Mouse (Mus musculus): ENCODE measurements at regions not wholly inside any gene's neighbourhood (a gene's known extent, or its start where the extent isn't known, plus 50 kb on each side); places are given as distances from the start of the nearest gene placed in this dataset.
A peak's percentile ranks its signal among the peaks of the same experiment; 100 is the strongest.

DNA sequence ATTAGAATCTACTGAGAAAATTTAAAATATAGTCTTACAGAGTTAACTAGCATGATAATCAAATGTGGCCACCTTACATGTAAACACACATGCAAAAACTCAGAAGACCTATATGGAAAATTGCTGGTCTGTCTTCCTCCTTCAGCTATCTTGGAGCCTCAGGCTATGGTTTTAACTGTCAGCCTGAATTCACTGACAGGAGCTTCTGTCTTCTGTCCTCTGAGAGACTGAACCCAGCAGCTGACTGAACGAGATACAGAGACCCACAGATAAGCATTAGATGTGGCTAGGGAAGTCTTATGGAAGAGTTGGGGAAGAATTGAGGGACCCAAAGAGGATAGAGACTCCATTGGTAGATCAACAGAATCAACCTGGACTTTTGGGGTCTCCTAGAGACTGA is 360.0 kb upstream of the Meox2 start:
- WGBS, result 72% methylated on average over 1 of the region's 1 CpGs

DNA sequence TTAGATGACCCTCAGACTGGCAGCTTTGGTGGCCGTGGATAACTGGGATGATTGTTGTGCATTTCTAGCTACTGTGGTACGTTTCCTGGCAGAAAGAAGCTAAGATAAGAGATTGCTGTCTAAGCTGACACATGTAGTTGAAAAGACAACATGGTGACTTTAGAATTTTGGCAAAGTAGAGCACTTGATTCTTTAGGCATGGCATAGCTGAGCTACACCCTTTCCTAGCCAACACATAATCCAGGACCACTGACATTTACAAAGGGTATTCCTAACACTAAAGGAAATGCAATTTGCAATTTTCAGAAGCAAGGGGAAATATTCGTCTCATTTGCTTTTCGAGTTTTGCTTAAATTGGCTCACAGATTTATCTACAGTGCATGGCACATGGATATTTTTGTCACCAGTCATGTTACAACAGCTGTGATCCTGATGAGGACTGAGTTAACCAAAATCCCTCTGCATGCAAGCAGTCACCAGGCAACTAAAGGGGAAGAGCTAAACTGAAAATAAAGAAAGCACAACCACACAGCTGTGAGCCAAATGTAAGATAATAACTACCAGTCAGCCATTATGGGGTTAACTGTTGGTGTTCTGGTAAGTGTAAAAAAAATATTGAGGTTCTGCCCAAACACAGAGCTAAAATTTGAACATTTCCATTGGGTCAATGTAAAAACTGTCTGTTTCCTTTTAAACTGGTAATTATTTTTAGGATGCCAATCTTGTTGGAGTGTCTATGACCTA is 342.9 kb upstream of the Meox2 start:
- Histone ChIP-seq H3K4me1 (ENCODE audit: control insufficient read depth, insufficient read depth, low read length) (no peaks in the 10 kb centered on the region), H3K9me3 (ENCODE audit: control insufficient read depth, low read length) (no peaks in the 10 kb centered on the region), H3K4me2 (ENCODE audit: low read depth, low read length) (no peak overlapping the region), H3K36me3 (ENCODE audit: control insufficient read depth, insufficient read depth, low read length) (no peaks in the 10 kb centered on the region), H3K4me3 (ENCODE audit: low read length) (no peak overlapping the region), H3K9ac (ENCODE audit: low read depth, low read length) (no peak overlapping the region), H3K27me3 (replicated peaks; ENCODE audit: control insufficient read depth, insufficient read depth, low read length) (no peaks in the 10 kb centered on the region), H3K27ac (ENCODE audit: low read length) (no peak overlapping the region)
- no peak for ATAC-seq
- 66% methylated on average over 4 of the region's 4 CpGs for WGBS

More for the DNA sequence above, 360.0 kb upstream of the Meox2 start:
- H3K4me3 ChIP-seq (ENCODE audit: low read length), result no peak overlapping the region
- no peak overlapping the region for H3K27ac ChIP-seq (ENCODE audit: low read length)
- no peak for ATAC-seq
- H3K9ac ChIP-seq (ENCODE audit: low read depth, low read length), result no peak overlapping the region
- no peaks in the 10 kb centered on the region for H3K4me1 ChIP-seq (ENCODE audit: control insufficient read depth, insufficient read depth, low read length)
- no peaks in the 10 kb centered on the region for H3K36me3 ChIP-seq (ENCODE audit: control insufficient read depth, insufficient read depth, low read length)
- no peaks in the 10 kb centered on the region for H3K9me3 ChIP-seq (ENCODE audit: control insufficient read depth, low read length)
- no peak overlapping the region for H3K4me2 ChIP-seq (ENCODE audit: low read depth, low read length)
- no peaks in the 10 kb centered on the region for H3K27me3 ChIP-seq (replicated peaks; ENCODE audit: control insufficient read depth, insufficient read depth, low read length)

DNA sequence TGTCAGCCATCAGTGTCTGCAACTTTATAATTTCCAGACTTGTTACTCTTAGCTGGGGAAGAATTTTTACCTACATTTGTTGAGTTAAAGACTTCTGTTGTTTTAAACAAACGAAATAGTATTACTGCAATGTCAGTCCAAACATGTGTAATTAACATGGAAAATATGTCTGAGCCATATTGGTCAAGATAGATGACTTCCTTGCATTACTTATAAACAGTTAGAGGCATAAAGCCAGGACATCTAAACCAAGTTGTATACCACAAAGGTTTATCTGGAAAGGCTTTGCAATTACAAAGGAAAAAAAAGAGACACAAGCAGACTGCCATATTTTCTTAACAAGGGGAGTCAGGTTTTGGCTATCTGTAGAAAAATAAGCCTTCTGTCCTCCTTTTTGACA is 342.2 kb upstream of the Meox2 start:
- no peaks in the 10 kb centered on the region for H3K4me1 ChIP-seq (ENCODE audit: control insufficient read depth, insufficient read depth, low read length)
- H3K27me3 ChIP-seq (replicated peaks; ENCODE audit: control insufficient read depth, insufficient read depth, low read length), result no peaks in the 10 kb centered on the region
- no peak overlapping the region for H3K4me3 ChIP-seq (ENCODE audit: low read length)
- no peaks in the 10 kb centered on the region for H3K36me3 ChIP-seq (ENCODE audit: control insufficient read depth, insufficient read depth, low read length)
- no peak overlapping the region for H3K4me2 ChIP-seq (ENCODE audit: low read depth, low read length)
- 26% methylated on average over 1 of the region's 1 CpGs for WGBS
- H3K9me3 ChIP-seq (ENCODE audit: control insufficient read depth, low read length), result no peaks in the 10 kb centered on the region
- no peak for ATAC-seq
- H3K9ac ChIP-seq (ENCODE audit: low read depth, low read length), result no peak overlapping the region
- H3K27ac ChIP-seq (ENCODE audit: low read length), result no peak overlapping the region

DNA sequence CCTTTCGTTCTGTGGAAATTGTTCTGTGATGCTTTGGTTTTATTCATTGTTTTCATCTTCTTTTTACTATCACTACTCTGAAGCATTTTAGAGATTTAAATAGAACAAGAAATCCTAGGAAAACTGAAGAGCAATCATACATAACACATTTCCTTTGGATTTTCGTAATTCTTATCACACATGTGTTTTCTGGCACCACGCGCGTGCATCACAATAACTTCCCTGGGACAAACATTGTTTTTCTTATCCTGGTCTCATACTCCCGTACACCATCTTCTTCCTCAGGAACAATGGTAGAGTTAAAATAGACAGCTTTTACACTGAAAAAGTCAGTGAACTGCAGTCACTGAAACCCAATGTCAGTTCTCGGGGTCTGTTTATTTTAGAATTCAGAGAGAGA is 327.6 kb upstream of the Meox2 start:
- Histone ChIP-seq H3K9ac (ENCODE audit: low read depth, low read length) (no peak overlapping the region), H3K4me2 (ENCODE audit: low read depth, low read length) (no peak overlapping the region), H3K9me3 (ENCODE audit: control insufficient read depth, low read length) (no peaks in the 10 kb centered on the region), H3K36me3 (ENCODE audit: control insufficient read depth, insufficient read depth, low read length) (no peaks in the 10 kb centered on the region), H3K27ac (ENCODE audit: low read length) (no peak overlapping the region), H3K27me3 (replicated peaks; ENCODE audit: control insufficient read depth, insufficient read depth, low read length) (no peaks in the 10 kb centered on the region), H3K4me1 (ENCODE audit: control insufficient read depth, insufficient read depth, low read length) (no peaks in the 10 kb centered on the region), H3K4me3 (ENCODE audit: low read length) (no peak overlapping the region)
- ATAC-seq, result no peak
- 80% methylated on average over 7 of the region's 7 CpGs for WGBS

DNA sequence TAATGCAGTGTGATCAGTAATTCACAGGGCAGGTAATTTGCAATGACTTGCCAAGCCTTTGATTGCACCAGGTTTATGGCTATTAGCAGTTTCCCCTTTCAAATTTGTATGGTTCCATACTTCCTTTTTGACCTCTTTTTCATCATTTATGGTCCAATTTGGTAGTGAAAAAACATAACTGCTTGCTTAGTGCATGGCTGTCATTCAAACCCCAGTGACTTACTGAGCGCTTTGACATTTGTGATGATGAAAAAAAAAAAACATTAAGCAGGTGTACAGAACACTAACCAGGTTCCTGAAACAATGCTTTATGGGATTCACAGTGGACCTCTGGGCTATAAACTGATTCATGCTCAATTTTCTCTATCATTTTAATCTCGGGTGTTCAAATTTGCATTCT is 317.5 kb upstream of the Meox2 start:
- peak; percentile 63; the same call in 1 of the 2 replicates for ATAC-seq
- Histone ChIP-seq H3K4me2 (ENCODE audit: low read depth, low read length) (no peak overlapping the region), H3K27me3 (replicated peaks; ENCODE audit: control insufficient read depth, insufficient read depth, low read length) (no peaks in the 10 kb centered on the region), H3K9ac (ENCODE audit: low read depth, low read length) (no peak overlapping the region), H3K36me3 (ENCODE audit: control insufficient read depth, insufficient read depth, low read length) (no peaks in the 10 kb centered on the region), H3K27ac (ENCODE audit: low read length) (no peak overlapping the region), H3K4me1 (ENCODE audit: control insufficient read depth, insufficient read depth, low read length) (no peaks in the 10 kb centered on the region), H3K4me3 (ENCODE audit: low read length) (no peak overlapping the region), H3K9me3 (ENCODE audit: control insufficient read depth, low read length) (no peaks in the 10 kb centered on the region)
- 81% methylated on average over 2 of the region's 2 CpGs for WGBS

DNA sequence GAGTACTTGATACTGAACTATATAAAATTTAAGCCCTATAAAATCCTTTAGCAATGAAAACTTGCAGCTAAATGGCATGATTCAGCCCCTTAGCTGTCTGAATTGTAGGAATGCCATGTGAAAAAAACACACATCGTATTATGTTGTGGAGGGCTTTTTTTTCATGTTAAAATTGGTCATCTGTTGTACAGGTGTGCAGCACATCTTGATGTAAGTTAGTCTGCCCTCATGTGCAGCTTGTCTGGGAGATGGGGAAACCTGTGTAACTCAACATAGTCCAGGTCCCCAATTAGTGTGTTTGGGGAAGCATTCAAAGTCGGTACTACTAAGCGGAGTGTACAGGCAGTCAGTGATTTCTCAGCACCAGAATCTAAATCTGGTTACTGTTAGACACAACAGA is 316.9 kb upstream of the Meox2 start:
- Histone ChIP-seq H3K4me1 (ENCODE audit: control insufficient read depth, insufficient read depth, low read length) (no peaks in the 10 kb centered on the region), H3K27me3 (replicated peaks; ENCODE audit: control insufficient read depth, insufficient read depth, low read length) (no peaks in the 10 kb centered on the region), H3K36me3 (ENCODE audit: control insufficient read depth, insufficient read depth, low read length) (no peaks in the 10 kb centered on the region), H3K4me3 (ENCODE audit: low read length) (no peak overlapping the region), H3K9ac (ENCODE audit: low read depth, low read length) (no peak overlapping the region), H3K27ac (ENCODE audit: low read length) (no peak overlapping the region), H3K4me2 (ENCODE audit: low read depth, low read length) (no peak overlapping the region), H3K9me3 (ENCODE audit: control insufficient read depth, low read length) (no peaks in the 10 kb centered on the region)
- 72% methylated on average over 3 of the region's 3 CpGs for WGBS
- ATAC-seq, result no peak

DNA sequence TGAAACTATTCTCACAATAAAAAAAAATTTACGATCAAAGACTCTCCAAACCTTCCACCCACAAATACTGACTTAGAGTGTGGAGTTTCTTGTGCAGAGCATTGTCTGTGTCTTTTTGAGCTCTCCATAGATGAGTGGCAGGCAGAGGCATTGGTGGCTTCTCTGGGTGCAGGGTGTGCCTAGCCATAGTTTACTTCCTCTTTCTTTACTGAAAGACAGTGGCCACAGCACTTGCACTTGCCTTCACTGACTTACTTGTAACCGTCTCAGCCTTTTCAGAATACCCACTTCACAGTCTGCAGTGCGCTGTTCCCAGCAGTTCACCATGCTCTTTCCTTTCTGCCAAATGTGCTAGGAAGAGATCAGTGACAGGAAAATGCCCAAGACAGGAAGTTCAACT is 316.1 kb upstream of the Meox2 start:
- Histone ChIP-seq H3K4me1 (ENCODE audit: control insufficient read depth, insufficient read depth, low read length) (no peaks in the 10 kb centered on the region), H3K9ac (ENCODE audit: low read depth, low read length) (no peak overlapping the region), H3K27ac (ENCODE audit: low read length) (no peak overlapping the region), H3K36me3 (ENCODE audit: control insufficient read depth, insufficient read depth, low read length) (no peaks in the 10 kb centered on the region), H3K9me3 (ENCODE audit: control insufficient read depth, low read length) (no peaks in the 10 kb centered on the region), H3K4me2 (ENCODE audit: low read depth, low read length) (no peak overlapping the region), H3K4me3 (ENCODE audit: low read length) (no peak overlapping the region), H3K27me3 (replicated peaks; ENCODE audit: control insufficient read depth, insufficient read depth, low read length) (no peaks in the 10 kb centered on the region)
- no peak for ATAC-seq
- 83% methylated on average over 3 of the region's 3 CpGs for WGBS

DNA sequence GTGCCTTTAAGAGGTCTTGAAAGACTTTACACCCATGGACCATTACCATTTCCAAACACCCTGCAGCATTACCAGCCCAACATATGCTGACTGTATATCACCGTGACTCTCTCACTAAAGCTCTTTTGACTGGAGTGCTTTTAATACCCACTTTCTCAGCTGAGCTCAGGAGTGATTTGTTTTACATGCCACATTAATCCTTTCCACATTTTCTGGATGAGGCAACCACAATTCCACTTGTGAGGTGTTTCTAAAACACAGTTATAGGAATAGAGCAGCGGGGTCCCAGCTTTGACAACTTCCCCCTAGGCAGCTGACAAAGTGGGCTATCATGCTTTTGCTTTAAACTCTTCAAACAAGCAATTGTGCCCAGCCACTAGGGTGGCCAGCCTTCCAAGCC is 314.5 kb upstream of the Meox2 start:
- no peak overlapping the region for H3K4me3 ChIP-seq (ENCODE audit: low read length)
- H3K9ac ChIP-seq (ENCODE audit: low read depth, low read length), result no peak overlapping the region
- H3K27ac ChIP-seq (ENCODE audit: low read length), result no peak overlapping the region
- H3K27me3 ChIP-seq (replicated peaks; ENCODE audit: control insufficient read depth, insufficient read depth, low read length), result no peaks in the 10 kb centered on the region
- ATAC-seq, result no peak
- no peak overlapping the region for H3K4me2 ChIP-seq (ENCODE audit: low read depth, low read length)
- no peaks in the 10 kb centered on the region for H3K9me3 ChIP-seq (ENCODE audit: control insufficient read depth, low read length)
- WGBS, result 65% methylated on average over 2 of the region's 2 CpGs
- H3K4me1 ChIP-seq (ENCODE audit: control insufficient read depth, insufficient read depth, low read length), result no peaks in the 10 kb centered on the region
- no peaks in the 10 kb centered on the region for H3K36me3 ChIP-seq (ENCODE audit: control insufficient read depth, insufficient read depth, low read length)

DNA sequence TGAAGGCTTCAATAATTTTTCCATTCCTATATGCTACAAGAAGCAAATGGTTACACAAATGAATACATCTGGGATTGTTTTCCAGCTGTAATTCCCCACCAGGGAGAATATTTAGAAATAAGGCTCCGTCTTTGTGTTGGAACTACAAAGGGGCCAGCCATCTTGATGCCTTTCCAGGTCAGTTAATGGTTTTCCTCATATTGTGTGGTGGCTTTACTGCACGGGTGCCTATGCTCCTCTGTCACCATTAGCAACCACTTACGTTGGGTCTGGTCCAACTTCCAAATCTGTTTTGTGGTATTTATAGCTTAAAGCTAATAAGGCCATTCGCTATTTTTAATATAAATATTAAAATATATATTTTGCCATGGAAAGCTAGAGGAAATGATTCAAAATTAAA is 312.1 kb upstream of the Meox2 start:
- Histone ChIP-seq H3K4me1 (ENCODE audit: control insufficient read depth, insufficient read depth, low read length) (no peaks in the 10 kb centered on the region), H3K27me3 (replicated peaks; ENCODE audit: control insufficient read depth, insufficient read depth, low read length) (no peaks in the 10 kb centered on the region), H3K27ac (ENCODE audit: low read length) (no peak overlapping the region), H3K9me3 (ENCODE audit: control insufficient read depth, low read length) (no peaks in the 10 kb centered on the region), H3K9ac (ENCODE audit: low read depth, low read length) (no peak overlapping the region), H3K36me3 (ENCODE audit: control insufficient read depth, insufficient read depth, low read length) (no peaks in the 10 kb centered on the region), H3K4me2 (ENCODE audit: low read depth, low read length) (no peak overlapping the region), H3K4me3 (ENCODE audit: low read length) (no peak overlapping the region)
- WGBS, result 77% methylated on average over 4 of the region's 4 CpGs
- no peak for ATAC-seq

DNA sequence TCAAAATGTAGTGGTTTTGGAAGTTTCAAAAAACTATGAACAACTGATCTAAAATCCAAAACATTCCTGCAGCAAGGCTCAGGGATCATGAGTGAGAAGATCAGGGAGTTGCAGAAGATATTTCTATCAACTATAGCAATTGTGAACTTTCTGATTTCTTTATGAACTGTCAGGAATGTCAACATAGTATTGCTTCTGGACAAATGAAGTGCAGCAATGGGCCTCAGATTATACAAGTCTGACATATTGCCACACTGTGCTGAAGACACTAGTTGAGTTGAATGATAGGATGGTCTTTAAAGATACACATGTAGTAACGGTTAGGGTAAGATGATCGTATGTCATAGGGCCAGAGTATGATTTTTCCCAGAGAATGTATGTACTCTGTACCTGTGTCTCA is 290.4 kb upstream of the Meox2 start:
- Histone ChIP-seq H3K27ac (ENCODE audit: low read length) (no peak overlapping the region), H3K4me1 (ENCODE audit: control insufficient read depth, insufficient read depth, low read length) (no peaks in the 10 kb centered on the region), H3K4me2 (ENCODE audit: low read depth, low read length) (no peak overlapping the region), H3K27me3 (replicated peaks; ENCODE audit: control insufficient read depth, insufficient read depth, low read length) (no peaks in the 10 kb centered on the region), H3K9ac (ENCODE audit: low read depth, low read length) (no peak overlapping the region), H3K9me3 (ENCODE audit: control insufficient read depth, low read length) (no peaks in the 10 kb centered on the region), H3K36me3 (ENCODE audit: control insufficient read depth, insufficient read depth, low read length) (no peaks in the 10 kb centered on the region), H3K4me3 (ENCODE audit: low read length) (no peak overlapping the region)
- ATAC-seq, result no peak
- 89% methylated on average over 2 of the region's 2 CpGs for WGBS
